Mouse (Mus musculus) midbrain, embryonic 11.5 days (tissue): ENCODE results near the gene Myh9. TPM values are rescaled to one million over a fixed set of nuclear protein-coding genes. Genes with fewer than 3 reads are reported as not detected.
A peak's percentile ranks its signal among the peaks of the same experiment; 100 is the strongest.

Experiments
- ATAC-seq: fragments of 200-750 bp; cut with Nextera tagmentation; 2 replicates; pipeline ENCODE4 v1.8.0; 2017; ENCODE audit warnings: moderate TSS enrichment, moderate library complexity; ENCODE audit not compliant: low FRiP score
- DNase-seq: peaks from one replicate; pipeline ENCODE4 v3.0.0; 2015; ENCODE audit warnings: low spot score; ENCODE audit errors: missing footprints
- H3K27ac ChIP-seq: fragments of 300-500 bp; sonication (generic); 2 replicates; pipeline ENCODE4 v1.5.1; 2014; ENCODE audit warnings: low read depth, low read length
- H3K27me3 ChIP-seq: fragments of 300-500 bp; sonication (generic); 2 replicates; pipeline ENCODE4 v1.6.1; 2014; ENCODE audit warnings: mild to moderate bottlenecking, low read length, moderate library complexity, mixed read lengths; ENCODE audit not compliant: control insufficient read depth, insufficient read depth
- H3K36me3 ChIP-seq: fragments of 300-500 bp; sonication (generic); 2 replicates; pipeline ENCODE4 v1.6.1; 2014; ENCODE audit warnings: mild to moderate bottlenecking, low read length, moderate library complexity, mixed read lengths; ENCODE audit not compliant: control insufficient read depth, insufficient read depth
- H3K4me1 ChIP-seq: fragments of 300-500 bp; sonication (generic); 2 replicates; pipeline ENCODE4 v1.6.1; 2014; ENCODE audit warnings: low read length; ENCODE audit not compliant: control insufficient read depth, insufficient read depth
- H3K4me2 ChIP-seq: fragments of 300-500 bp; sonication (generic); 2 replicates; pipeline ENCODE4 v1.6.1; 2014; ENCODE audit warnings: mild to moderate bottlenecking, moderate library complexity
- H3K4me3 ChIP-seq: fragments of 300-500 bp; sonication (generic); 2 replicates; pipeline ENCODE4 v1.5.1; 2014; ENCODE audit warnings: low read depth, low read length
- H3K9ac ChIP-seq: fragments of 300-500 bp; sonication (generic); 2 replicates; pipeline ENCODE4 v1.6.1; 2014; ENCODE audit warnings: low read length
- H3K9me3 ChIP-seq: fragments of 300-500 bp; sonication (generic); 2 replicates; pipeline ENCODE4 v1.6.1; 2016; ENCODE audit warnings: low read length; ENCODE audit not compliant: control insufficient read depth
- WGBS: fragments of 180-500 bp; shearing (Covaris S2); extraction: QIAGEN DNeasy Blood & Tissue Kit; methylation state at CpG from one replicate; pipeline ENCODE4 v1.1.7; 2014; 5-methylcytosine and 5-hydroxymethylcytosine counted together
- polyA plus RNA-seq: library from polyadenylated mRNA; unstranded; fragments of >200 nt; fragmentation: Nextera tagmentation; extraction: Ambion mirVana; gene quantifications from 2 replicates; pipeline ENCODE4 v1.2.1, GENCODE M21; 2014

Gene Myh9
- 16.4 and 19.6 TPM in 2 replicates for polyA plus RNA-seq

DNA sequence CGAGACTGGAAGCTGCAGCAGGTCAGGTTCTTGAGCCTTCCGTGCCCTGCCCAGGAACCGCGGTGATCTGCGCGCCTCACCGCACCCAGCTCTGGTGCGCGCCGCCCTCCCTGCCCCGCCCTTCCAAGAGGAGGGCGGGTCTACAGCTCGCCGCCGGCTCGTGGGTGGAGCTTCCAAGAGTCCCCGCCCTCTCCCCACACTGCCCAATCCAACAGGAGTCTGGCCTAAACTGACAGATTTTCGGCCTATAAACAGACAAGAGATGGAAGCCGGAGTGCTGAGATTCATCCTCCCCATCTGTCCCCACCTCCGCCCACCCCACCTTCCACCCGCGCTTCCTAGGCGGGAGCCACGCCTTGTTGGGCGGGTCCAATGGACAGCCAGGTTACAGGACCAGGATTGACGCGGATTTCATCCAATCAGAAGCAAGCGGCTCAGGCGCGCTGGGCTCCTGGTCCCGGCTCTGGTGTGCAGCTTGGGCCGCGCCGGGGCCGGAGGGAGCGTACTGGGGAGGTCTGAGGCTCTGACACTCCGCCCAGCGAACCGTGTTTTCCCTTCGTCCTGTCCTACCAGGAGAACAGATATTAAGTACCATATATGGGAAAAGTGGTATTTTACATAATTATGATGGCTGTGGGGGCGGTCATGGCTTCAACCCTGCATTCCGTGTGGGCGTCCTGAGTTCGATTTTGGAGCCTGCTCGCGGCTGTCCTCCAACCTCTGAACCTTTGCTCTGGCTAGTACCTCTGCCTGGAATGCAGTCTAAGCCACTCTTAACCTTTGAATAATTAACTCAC lies at the start of gene Myh9:
Gene Myh9, minus strand, starts transcription at position 129 of the 797 bp plus-strand sequence.
- Histone ChIP-seq H3K4me3 (peak within 1 kb of the TSS; percentile 82), H3K9ac (peak within 1 kb of the TSS; percentile 80), H3K4me2 (peak within 1 kb of the TSS; percentile 91), H3K4me1 (peaks cover 27% of the 10 kb centered on the region), H3K9me3 (no peaks in the 10 kb centered on the region), H3K27ac (peak within 1 kb of the TSS; percentile 35), H3K27me3 (peaks cover 2% of the 10 kb centered on the region; the same call in 1 of the 2 replicates), H3K36me3 (no peaks in the 10 kb centered on the region)
- under 1% methylated on average over 43 of the region's 46 CpGs for WGBS
- DNase-seq (peak; percentile 100), ATAC-seq (peak; percentile 98)

- DNase-seq = no peak
- H3K4me2 ChIP-seq = no peak overlapping the region
- H3K27ac ChIP-seq = no peak overlapping the region
- 85% methylated on average over 8 of the region's 8 CpGs for WGBS
- H3K27me3 ChIP-seq = no peaks in the 10 kb centered on the region
- no peak overlapping the region for H3K9ac ChIP-seq
- H3K4me3 ChIP-seq = no peak overlapping the region
- no peaks in the 10 kb centered on the region for H3K4me1 ChIP-seq
- H3K9me3 ChIP-seq = no peaks in the 10 kb centered on the region
- H3K36me3 ChIP-seq = no peaks in the 10 kb centered on the region
- no peak for ATAC-seq
Measured at GRCm38 (mm10) chr15:77891766-77892165, 49.8 kb upstream of the Myh9 start.

GRCm38 (mm10) chr15:77889761-77890422 lies 47.9 kb upstream of the Myh9 start:
- Histone ChIP-seq H3K9me3 (no peaks in the 10 kb centered on the region), H3K4me2 (no peak overlapping the region), H3K27ac (no peak overlapping the region), H3K4me1 (no peaks in the 10 kb centered on the region), H3K27me3 (no peaks in the 10 kb centered on the region), H3K9ac (no peak overlapping the region), H3K36me3 (no peaks in the 10 kb centered on the region), H3K4me3 (no peak overlapping the region)
- no peak for ATAC-seq
- no peak for DNase-seq
- 51% methylated on average over 4 of the region's 4 CpGs for WGBS

- WGBS = 52% methylated on average over 7 of the region's 7 CpGs
- Histone ChIP-seq H3K4me3 (no peak overlapping the region), H3K9ac (no peak overlapping the region), H3K4me1 (no peaks in the 10 kb centered on the region), H3K9me3 (no peaks in the 10 kb centered on the region), H3K36me3 (no peaks in the 10 kb centered on the region), H3K27me3 (no peaks in the 10 kb centered on the region), H3K4me2 (no peak overlapping the region), H3K27ac (no peak overlapping the region)
- ATAC-seq = no peak
- no peak for DNase-seq
Measured at GRCm38 (mm10) chr15:77888286-77888685, 46.3 kb upstream of the Myh9 start.

- Histone ChIP-seq H3K4me1 (no peaks in the 10 kb centered on the region), H3K4me2 (no peak overlapping the region), H3K9ac (no peak overlapping the region), H3K9me3 (no peaks in the 10 kb centered on the region), H3K4me3 (no peak overlapping the region), H3K27me3 (no peaks in the 10 kb centered on the region), H3K36me3 (no peaks in the 10 kb centered on the region), H3K27ac (no peak overlapping the region)
- ATAC-seq (no peak), DNase-seq (peak; percentile 80)
- 54% methylated on average over 1 of the region's 1 CpGs for WGBS
Measured at GRCm38 (mm10) chr15:77887093-77887488, 45.1 kb upstream of the Myh9 start.

DNA sequence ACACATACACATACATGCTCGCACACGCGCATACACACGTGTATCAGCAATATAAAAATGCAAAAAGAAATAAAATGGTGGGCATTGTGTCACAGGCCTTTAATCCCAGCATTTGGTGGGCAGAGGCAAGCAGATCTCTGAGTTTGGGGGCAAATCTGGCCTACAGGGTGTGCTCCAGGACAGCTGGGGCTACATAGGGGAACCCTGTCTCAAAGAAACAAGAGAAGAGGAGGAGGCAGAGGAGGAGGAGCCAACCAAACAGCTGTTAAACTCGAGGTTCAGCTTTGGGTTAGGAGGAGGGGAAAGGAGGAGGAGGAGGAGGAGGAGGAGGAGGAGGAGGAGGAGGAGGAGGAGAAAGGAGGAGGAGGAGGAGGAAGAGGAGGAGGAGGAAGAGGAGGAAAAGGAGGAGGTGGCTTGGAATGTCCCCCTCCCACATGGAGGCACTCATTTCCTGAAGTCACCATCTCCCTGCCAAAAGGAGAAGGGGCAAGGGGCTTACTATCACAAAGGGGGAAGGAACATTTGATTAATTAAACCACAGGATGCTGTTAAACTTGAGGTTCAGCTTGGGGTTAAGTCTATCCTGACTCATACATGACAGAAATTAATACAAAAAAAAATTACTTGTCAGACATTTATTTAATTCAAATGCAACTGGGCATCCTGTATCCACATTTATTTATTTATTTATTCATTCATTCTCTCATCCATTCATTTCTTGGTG lies 44.6 kb upstream of the Myh9 start:
- H3K27me3 ChIP-seq = no peaks in the 10 kb centered on the region
- no peaks in the 10 kb centered on the region for H3K36me3 ChIP-seq
- no peak overlapping the region for H3K27ac ChIP-seq
- no peaks in the 10 kb centered on the region for H3K9me3 ChIP-seq
- H3K4me3 ChIP-seq = no peak overlapping the region
- ATAC-seq (no peak), DNase-seq (no peak)
- H3K4me2 ChIP-seq = no peak overlapping the region
- 98% methylated on average over 4 of the region's 5 CpGs for WGBS
- no peak overlapping the region for H3K9ac ChIP-seq
- no peaks in the 10 kb centered on the region for H3K4me1 ChIP-seq

DNA sequence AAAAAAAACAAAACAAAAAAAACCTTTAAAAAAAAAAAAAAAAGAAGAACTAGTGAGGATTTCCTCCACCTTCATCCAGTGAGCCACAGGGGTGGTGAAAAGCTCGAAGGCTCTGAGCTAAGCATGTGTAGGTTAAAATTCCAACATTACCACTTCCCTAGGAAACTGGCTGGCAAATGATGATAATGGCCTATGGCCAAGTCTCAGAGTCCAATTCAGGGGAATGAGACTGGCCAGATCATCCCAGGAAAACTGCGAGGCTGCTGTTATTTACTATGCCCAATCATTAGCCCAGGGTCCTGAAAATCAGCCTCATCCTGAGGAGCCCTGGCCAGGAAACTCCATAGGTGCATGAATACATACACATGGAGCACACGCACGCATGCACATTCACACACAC lies 44.0 kb upstream of the Myh9 start:
- 95% methylated on average over 4 of the region's 4 CpGs for WGBS
- H3K36me3 ChIP-seq = no peaks in the 10 kb centered on the region
- no peak overlapping the region for H3K27ac ChIP-seq
- no peak overlapping the region for H3K9ac ChIP-seq
- no peaks in the 10 kb centered on the region for H3K4me1 ChIP-seq
- DNase-seq (no peak), ATAC-seq (no peak)
- no peak overlapping the region for H3K4me2 ChIP-seq
- H3K4me3 ChIP-seq = no peak overlapping the region
- H3K27me3 ChIP-seq = no peaks in the 10 kb centered on the region
- no peaks in the 10 kb centered on the region for H3K9me3 ChIP-seq

DNA sequence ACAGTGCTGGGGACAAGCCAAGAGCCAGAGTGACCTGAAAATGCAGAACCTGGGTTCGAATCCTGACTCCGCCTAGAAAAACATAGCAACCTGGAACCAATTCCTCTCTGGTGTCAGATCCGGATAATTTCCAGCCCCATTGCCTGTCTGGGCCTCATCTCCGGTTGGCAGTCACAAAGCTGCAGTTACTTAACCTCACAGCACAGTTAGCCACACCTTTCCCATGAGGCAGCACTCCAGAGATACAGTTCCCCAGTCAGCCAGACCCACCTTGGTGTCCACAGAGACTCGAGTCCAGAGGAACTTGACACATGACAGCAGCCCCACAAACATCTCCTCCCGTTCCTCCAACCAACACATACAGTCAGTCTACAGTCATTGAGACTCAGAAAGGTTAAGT lies 43.2 kb upstream of the Myh9 start:
- no peak for DNase-seq
- 89% methylated on average over 6 of the region's 6 CpGs for WGBS
- H3K4me2 ChIP-seq = no peak overlapping the region
- no peaks in the 10 kb centered on the region for H3K4me1 ChIP-seq
- ATAC-seq = no peak
- H3K9me3 ChIP-seq = no peaks in the 10 kb centered on the region
- no peak overlapping the region for H3K27ac ChIP-seq
- no peak overlapping the region for H3K9ac ChIP-seq
- no peaks in the 10 kb centered on the region for H3K36me3 ChIP-seq
- H3K4me3 ChIP-seq = no peak overlapping the region
- H3K27me3 ChIP-seq = no peaks in the 10 kb centered on the region

DNA sequence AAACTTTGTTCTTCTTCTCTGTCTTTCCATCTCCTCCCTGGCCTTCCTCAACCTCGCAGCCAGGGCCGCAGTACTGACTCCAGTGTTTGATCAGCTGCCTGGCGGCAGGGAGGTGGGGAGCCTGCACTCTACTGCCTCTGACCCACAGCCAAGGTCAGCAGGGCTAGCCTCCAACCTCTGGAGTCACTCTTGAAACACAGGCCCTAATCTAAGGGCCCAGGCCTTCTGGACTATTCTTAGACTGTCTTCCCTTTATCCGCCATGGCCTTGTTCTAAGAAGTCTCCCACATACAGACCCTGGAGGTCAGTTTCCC lies 41.7 kb upstream of the Myh9 start:
- H3K9ac ChIP-seq = no peak overlapping the region

More for the DNA sequence above, 41.7 kb upstream of the Myh9 start:
- DNase-seq = no peak
- Histone ChIP-seq H3K27me3 (no peaks in the 10 kb centered on the region), H3K4me1 (no peaks in the 10 kb centered on the region), H3K4me2 (no peak overlapping the region), H3K36me3 (no peaks in the 10 kb centered on the region), H3K9me3 (no peaks in the 10 kb centered on the region), H3K4me3 (no peak overlapping the region), H3K27ac (no peak overlapping the region)
- 66% methylated on average over 4 of the region's 4 CpGs for WGBS
- no peak for ATAC-seq
